Mouse (Mus musculus): ENCODE data around the gene Ndufa12.
A peak's percentile ranks its signal among the peaks of the same experiment; 100 is the strongest.

Gene Ndufa12

GRCm38 (mm10) chr10:94198482-94199405 is at the start of gene Ndufa12:
TSS of gene Ndufa12 (plus strand) at chr10:94198720.
- peak; percentile 87 for DNase-seq (ENCODE audit: low read depth, low spot score)

- DNase-seq (ENCODE audit: low read depth, low spot score), result no peak
Measured at GRCm38 (mm10) chr10:94151488-94151887, 47.0 kb upstream of the Ndufa12 start.

GRCm38 (mm10) chr10:94153841-94154240 is 44.7 kb upstream of the Ndufa12 start:
- no peak for DNase-seq (ENCODE audit: low read depth, low spot score)

- DNase-seq (ENCODE audit: low read depth, low spot score), result no peak
Measured at GRCm38 (mm10) chr10:94158962-94159361, 39.6 kb upstream of the Ndufa12 start.

GRCm38 (mm10) chr10:94159406-94159805 is 39.1 kb upstream of the Ndufa12 start:
- no peak for DNase-seq (ENCODE audit: low read depth, low spot score)

DNA sequence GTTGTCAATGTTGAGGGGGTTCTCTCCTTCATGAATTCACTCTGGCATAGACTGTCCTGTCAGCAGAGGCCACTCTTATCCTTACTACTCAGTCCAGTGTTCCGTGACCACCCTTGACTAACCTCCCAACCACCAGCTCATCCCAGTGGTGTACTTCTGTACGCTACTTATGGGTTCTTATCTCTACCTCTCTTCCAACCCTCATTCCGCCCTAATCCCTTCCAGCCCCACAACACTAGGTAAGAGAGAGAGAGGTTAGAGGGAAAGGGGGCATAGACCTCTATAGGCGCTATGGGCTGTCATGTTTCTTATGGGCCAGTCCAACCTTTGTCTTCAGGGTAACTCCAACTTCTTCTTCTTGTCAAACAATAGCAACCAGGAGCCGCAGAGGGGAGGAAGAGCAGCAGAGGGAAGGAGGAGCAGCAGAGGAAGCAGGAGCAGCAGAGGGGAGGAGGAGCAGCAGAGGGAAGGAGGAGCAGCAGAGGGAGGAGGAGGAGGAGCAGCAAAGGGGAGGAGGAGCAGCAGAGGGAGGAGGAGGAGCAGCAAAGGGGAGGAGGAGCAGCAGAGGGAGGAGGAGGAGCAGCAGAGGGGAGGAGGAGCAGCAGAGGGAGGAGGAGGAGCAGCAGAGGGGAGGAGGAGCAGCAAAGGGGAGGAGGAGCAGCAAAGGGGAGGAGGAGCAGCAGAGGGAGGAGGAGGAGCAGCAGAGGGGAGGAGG is 37.3 kb upstream of the Ndufa12 start:
- DNase-seq (ENCODE audit: low read depth, low spot score), result no peak

- no peak for DNase-seq (ENCODE audit: low read depth, low spot score)
Measured at GRCm38 (mm10) chr10:94162031-94162430, 36.5 kb upstream of the Ndufa12 start.

DNA sequence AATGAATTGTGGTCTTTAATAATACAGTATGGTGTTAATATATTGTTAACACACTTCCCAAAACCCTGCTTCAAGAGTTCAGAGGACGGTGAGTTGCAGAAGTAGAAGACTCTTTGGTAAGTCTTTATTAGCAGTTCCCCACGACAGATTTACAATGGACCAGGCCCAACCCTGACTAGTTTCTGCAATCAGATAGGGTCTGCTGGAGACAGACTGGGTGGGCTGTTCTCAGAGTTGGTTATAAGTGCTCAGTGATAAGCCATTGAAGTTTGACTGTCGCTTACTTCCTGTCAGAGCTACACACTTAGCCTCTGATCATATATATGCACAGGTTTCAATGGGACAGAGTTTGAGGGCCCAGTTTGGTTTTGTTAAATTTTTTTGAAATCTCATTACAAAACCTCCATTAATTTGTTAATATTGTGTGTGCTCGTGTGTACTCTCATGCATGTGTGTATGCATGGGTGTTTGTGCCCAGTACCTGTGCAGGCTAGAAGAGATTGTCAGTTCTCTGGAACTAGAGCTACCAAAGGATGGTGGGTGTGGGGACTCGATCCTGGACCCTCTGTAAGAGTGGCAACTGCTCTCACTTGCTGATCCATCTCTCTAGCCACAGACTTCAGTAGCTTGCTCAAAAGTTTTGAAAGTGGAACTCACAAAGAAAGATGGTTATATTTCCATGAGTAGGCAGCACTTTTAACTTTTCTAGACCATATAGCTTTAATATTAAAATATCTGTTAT is 34.2 kb upstream of the Ndufa12 start:
- no peak for DNase-seq (ENCODE audit: low read depth, low spot score)

- no peak for DNase-seq (ENCODE audit: low read depth, low spot score)
Measured at GRCm38 (mm10) chr10:94165426-94165825, 33.1 kb upstream of the Ndufa12 start.

- no peak for DNase-seq (ENCODE audit: low read depth, low spot score)
Measured at GRCm38 (mm10) chr10:94167051-94167750, 31.3 kb upstream of the Ndufa12 start.

GRCm38 (mm10) chr10:94171440-94172130 is 26.9 kb upstream of the Ndufa12 start:
- no peak for DNase-seq (ENCODE audit: low read depth, low spot score)

- no peak for DNase-seq (ENCODE audit: low read depth, low spot score)
Measured at GRCm38 (mm10) chr10:94172137-94172536, 26.4 kb upstream of the Ndufa12 start.

DNA sequence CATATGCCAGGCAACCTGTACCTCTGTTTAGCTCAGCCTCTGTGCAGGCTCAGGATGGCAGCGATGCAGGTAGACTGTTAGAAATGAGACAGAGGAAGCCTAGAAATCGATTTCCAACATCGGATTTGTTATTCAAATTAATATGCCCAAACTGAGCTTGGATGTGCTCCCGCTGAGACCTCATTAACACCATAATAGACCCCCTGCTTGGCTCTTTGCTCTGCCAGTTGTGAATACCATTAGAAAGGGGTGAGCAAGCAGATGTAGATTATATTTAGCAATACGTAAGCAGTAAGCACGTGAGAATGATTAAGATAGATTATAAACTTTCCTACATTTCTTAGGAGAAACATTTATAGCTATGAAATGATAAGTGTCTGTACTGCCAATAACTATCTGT is 25.8 kb upstream of the Ndufa12 start:
- DNase-seq (ENCODE audit: low read depth, low spot score), result no peak

DNA sequence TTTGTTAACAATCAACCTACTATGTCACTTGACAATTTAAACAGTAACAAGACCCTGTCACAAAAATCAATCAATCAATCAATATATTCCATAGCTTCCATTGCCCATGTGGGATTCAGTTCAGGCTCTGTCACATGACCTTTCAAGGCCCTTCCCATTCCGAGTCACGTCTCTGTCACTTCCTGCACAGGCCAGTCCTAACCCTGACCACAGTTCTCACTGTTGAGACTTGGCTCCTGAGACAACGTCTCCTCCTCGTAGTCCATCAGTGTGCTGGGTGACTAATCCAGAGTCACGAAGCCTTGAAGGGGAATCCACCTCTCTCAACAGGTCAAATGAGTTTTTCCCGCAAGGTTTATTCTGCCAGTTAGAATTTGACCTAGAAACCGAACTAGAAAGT is 23.9 kb upstream of the Ndufa12 start:
- DNase-seq (ENCODE audit: low read depth, low spot score), result no peak

GRCm38 (mm10) chr10:94183199-94183598 is 15.3 kb upstream of the Ndufa12 start:
- no peak for DNase-seq (ENCODE audit: low read depth, low spot score)

GRCm38 (mm10) chr10:94204973-94205372 is 6.5 kb downstream of the Ndufa12 start:
- no peak for DNase-seq (ENCODE audit: low read depth, low spot score)

GRCm38 (mm10) chr10:94210718-94211618 is 12.4 kb downstream of the Ndufa12 start:
- DNase-seq (ENCODE audit: low read depth, low spot score), result no peak

DNA sequence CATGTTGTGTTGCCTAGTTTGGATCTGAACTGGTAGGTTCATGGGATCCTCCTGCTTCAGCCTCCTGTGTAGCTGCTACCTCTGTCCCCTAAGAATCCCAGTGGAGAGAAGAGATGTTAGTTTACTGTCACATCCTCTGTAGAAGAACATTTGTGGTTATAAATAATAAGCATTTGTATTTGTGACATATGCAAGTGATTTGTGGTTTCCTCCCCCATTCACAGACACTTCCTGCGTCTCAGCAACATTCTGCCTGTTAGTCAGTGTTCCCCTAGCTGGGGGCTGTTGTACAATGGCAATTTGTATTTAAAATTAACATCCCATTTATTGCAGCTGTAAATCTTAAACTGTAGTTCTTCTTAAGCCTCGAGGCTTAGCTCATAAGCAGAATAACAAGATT is 13.2 kb downstream of the Ndufa12 start:
- DNase-seq (ENCODE audit: low read depth, low spot score), result no peak

DNA sequence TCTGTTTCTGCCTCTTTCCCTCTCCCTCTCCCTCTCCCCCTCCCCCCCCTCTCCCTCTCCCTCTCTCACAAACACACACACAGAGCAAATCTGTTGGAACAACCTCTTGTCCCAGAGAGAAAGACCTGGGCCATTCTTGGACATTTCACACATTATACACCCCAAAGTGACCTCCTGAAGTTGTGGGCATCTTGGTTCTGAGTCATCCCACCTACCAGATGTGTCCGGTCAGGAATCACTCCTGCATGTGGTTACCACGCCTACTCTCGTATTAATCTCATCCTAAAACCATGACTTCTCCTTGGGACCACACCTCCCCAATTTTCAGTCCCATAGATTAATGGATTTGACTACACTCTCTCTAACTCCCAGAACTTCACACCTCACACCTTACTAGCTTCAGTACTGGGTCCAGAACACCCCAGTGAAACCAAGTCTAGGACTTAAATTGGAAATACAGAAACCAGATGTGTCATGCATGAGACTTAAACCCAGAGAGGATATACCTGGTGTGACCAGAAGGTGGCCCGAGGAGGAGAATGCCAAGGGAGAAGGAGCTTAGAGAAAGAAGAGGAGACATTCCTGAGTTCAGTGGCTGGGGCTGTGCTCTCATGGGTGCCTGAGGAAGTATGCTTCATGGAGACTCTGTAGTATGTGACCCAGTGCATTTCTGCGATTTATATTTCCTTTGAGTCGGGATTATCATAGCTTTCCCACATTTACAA is 26.7 kb downstream of the Ndufa12 start:
- no peak for DNase-seq (ENCODE audit: low read depth, low spot score)

Data from WW6 (cell line).